Mouse (Mus musculus) CH12.LX (cell line): ENCODE measurements at regions not wholly inside any gene's neighbourhood (a gene's known extent, or its start where the extent isn't known, plus 50 kb on each side); places are given as distances from the start of the nearest gene placed in this dataset.

Source experiments
- CHD2 ChIP-seq: IDR thresholded peaks from 2 replicates; pipeline ENCODE4 v1.6.1; 2011; ENCODE audit warnings: low read length, improper control_type of control experiment
- CTCF ChIP-seq, 2 experiments: IDR thresholded peaks in 1 of 2; conservative IDR thresholded peaks in 1 of 2; 2 replicates each; pipeline ENCODE4 v1.5.1; 2011 to 2012; ENCODE audit warnings: low read depth in 2 of 2, low read length in 2 of 2, improper control_type of control experiment in 1 of 2, inconsistent platforms in 1 of 2, mild to moderate bottlenecking in 1 of 2, moderate library complexity in 1 of 2
- ZMIZ1 ChIP-seq: IDR thresholded peaks from 2 replicates; pipeline ENCODE4 v1.6.1; 2012; ENCODE audit warnings: low read depth, mild to moderate bottlenecking, inconsistent platforms, low read length, improper control_type of control experiment

DNA sequence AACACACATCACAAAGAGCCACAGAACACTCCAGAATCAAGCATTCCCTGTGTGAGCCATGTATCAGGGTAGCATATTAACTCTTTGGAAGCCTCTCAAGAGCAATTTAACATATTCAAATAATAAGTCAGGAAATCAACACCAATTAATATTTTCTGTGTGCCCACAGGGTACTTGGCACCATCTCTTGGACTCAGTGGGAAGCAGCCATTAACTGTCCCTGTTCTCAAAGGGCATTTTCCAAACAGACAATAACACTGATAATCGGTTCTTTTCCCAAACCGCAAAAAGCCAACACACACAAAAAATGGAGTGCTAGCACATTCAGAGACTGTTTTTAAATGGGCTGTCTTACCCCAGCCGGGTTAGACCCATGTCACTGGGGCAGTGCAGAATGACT is 317.0 kb downstream of the Setd4 start:
- TF ChIP-seq CTCF (conservative IDR thresholded peaks at IDR 0.05 in 1 of 2, IDR thresholded peaks at IDR 0.05 in 1 of 2; ENCODE audit: low read depth in 2 of 2, low read length in 2 of 2) (no peak), ZMIZ1 (no peak), CHD2 (no peak)
